Mouse (Mus musculus): ENCODE data around the gene Kcnj15. TPM values are rescaled to one million over a fixed set of nuclear protein-coding genes. Genes with fewer than 3 reads are reported as not detected.
A peak's percentile ranks its signal among the peaks of the same experiment; 100 is the strongest.

Kcnj15 gene
- polyA plus RNA-seq, 1 experiment from 2014 or later = 3.3 TPM

GRCm38 (mm10) chr16:95280338-95280737, 23.0 kb downstream of the Kcnj15 start:
- no peak overlapping the region for H3K4me3 ChIP-seq (replicated peaks)
- no peak overlapping the region for H3K4me2 ChIP-seq
- H3K4me1 ChIP-seq = no peaks in the 10 kb centered on the region
- no peak overlapping the region for H3K27ac ChIP-seq
- H3K9ac ChIP-seq = no peak overlapping the region
- 93% methylated on average over 3 of the region's 3 CpGs for WGBS
- ATAC-seq (ENCODE audit: insufficient read depth, low FRiP score, low read depth) = no peak
- no peaks in the 10 kb centered on the region for H3K27me3 ChIP-seq (replicated peaks)
- no peaks in the 10 kb centered on the region for H3K9me3 ChIP-seq
- no peaks in the 10 kb centered on the region for H3K36me3 ChIP-seq

GRCm38 (mm10) chr16:95283369-95283768, 26.0 kb downstream of the Kcnj15 start:
- no peaks in the 10 kb centered on the region for H3K27me3 ChIP-seq (replicated peaks)
- H3K36me3 ChIP-seq = no peaks in the 10 kb centered on the region
- H3K4me2 ChIP-seq = no peak overlapping the region
- 85% methylated on average over 10 of the region's 10 CpGs for WGBS
- no peak overlapping the region for H3K9ac ChIP-seq
- H3K27ac ChIP-seq = no peak overlapping the region
- no peaks in the 10 kb centered on the region for H3K9me3 ChIP-seq
- no peak for ATAC-seq (ENCODE audit: insufficient read depth, low FRiP score, low read depth)
- H3K4me1 ChIP-seq = no peaks in the 10 kb centered on the region
- no peak overlapping the region for H3K4me3 ChIP-seq (replicated peaks)

GRCm38 (mm10) chr16:95284085-95284727, 26.8 kb downstream of the Kcnj15 start:
- WGBS = 66% methylated on average over 12 of the region's 12 CpGs
- Histone ChIP-seq H3K9ac (no peak overlapping the region), H3K36me3 (no peaks in the 10 kb centered on the region), H3K9me3 (no peaks in the 10 kb centered on the region), H3K27me3 (replicated peaks) (no peaks in the 10 kb centered on the region), H3K27ac (no peak overlapping the region), H3K4me3 (replicated peaks) (no peak overlapping the region), H3K4me2 (no peak overlapping the region), H3K4me1 (no peaks in the 10 kb centered on the region)
- no peak for ATAC-seq (ENCODE audit: insufficient read depth, low FRiP score, low read depth)

- WGBS = 74% methylated on average over 4 of the region's 4 CpGs
- Histone ChIP-seq H3K9ac (no peak overlapping the region), H3K27me3 (replicated peaks) (no peaks in the 10 kb centered on the region), H3K4me3 (replicated peaks) (no peak overlapping the region), H3K9me3 (no peaks in the 10 kb centered on the region), H3K4me1 (no peaks in the 10 kb centered on the region), H3K27ac (no peak overlapping the region), H3K36me3 (no peaks in the 10 kb centered on the region), H3K4me2 (no peak overlapping the region)
- no peak for ATAC-seq (ENCODE audit: insufficient read depth, low FRiP score, low read depth)
These were observed 27.7 kb downstream of the Kcnj15 start for GRCm38 (mm10) chr16:95285043-95285442.

GRCm38 (mm10) chr16:95285767-95286166, 28.4 kb downstream of the Kcnj15 start:
- no peaks in the 10 kb centered on the region for H3K9me3 ChIP-seq
- H3K36me3 ChIP-seq = no peaks in the 10 kb centered on the region
- H3K4me1 ChIP-seq = no peaks in the 10 kb centered on the region
- 79% methylated on average over 4 of the region's 4 CpGs for WGBS
- no peak overlapping the region for H3K27ac ChIP-seq
- no peaks in the 10 kb centered on the region for H3K27me3 ChIP-seq (replicated peaks)
- no peak overlapping the region for H3K9ac ChIP-seq
- no peak overlapping the region for H3K4me2 ChIP-seq
- no peak for ATAC-seq (ENCODE audit: insufficient read depth, low FRiP score, low read depth)
- H3K4me3 ChIP-seq (replicated peaks) = no peak overlapping the region

GRCm38 (mm10) chr16:95287656-95288055, 30.3 kb downstream of the Kcnj15 start:
- Histone ChIP-seq H3K4me2 (no peak overlapping the region), H3K4me1 (peaks cover 7% of the 10 kb centered on the region; the same call in 1 of the 2 replicates), H3K9me3 (no peaks in the 10 kb centered on the region), H3K27ac (no peak overlapping the region), H3K4me3 (replicated peaks) (no peak overlapping the region), H3K27me3 (replicated peaks) (no peaks in the 10 kb centered on the region), H3K9ac (no peak overlapping the region), H3K36me3 (no peaks in the 10 kb centered on the region)
- no peak for ATAC-seq (ENCODE audit: insufficient read depth, low FRiP score, low read depth)
- 83% methylated on average over 2 of the region's 2 CpGs for WGBS

GRCm38 (mm10) chr16:95289375-95289774, 32.0 kb downstream of the Kcnj15 start:
- Histone ChIP-seq H3K4me2 (no peak overlapping the region), H3K27ac (no peak overlapping the region), H3K36me3 (no peaks in the 10 kb centered on the region), H3K4me1 (peaks cover 7% of the 10 kb centered on the region; the same call in 1 of the 2 replicates), H3K4me3 (replicated peaks) (no peak overlapping the region), H3K9ac (no peak overlapping the region), H3K9me3 (no peaks in the 10 kb centered on the region), H3K27me3 (replicated peaks) (no peaks in the 10 kb centered on the region)
- WGBS = 69% methylated on average over 3 of the region's 3 CpGs
- ATAC-seq (ENCODE audit: insufficient read depth, low FRiP score, low read depth) = no peak

- 60% methylated on average over 10 of the region's 10 CpGs for WGBS
- no peak overlapping the region for H3K4me3 ChIP-seq (replicated peaks)
- peaks cover 7% of the 10 kb centered on the region; the same call in 1 of the 2 replicates for H3K4me1 ChIP-seq
- H3K27ac ChIP-seq = no peak overlapping the region
- ATAC-seq (ENCODE audit: insufficient read depth, low FRiP score, low read depth) = peak; percentile 39; the same call in 1 of the 2 replicates
- no peaks in the 10 kb centered on the region for H3K36me3 ChIP-seq
- H3K9me3 ChIP-seq = no peaks in the 10 kb centered on the region
- H3K9ac ChIP-seq = no peak overlapping the region
- H3K4me2 ChIP-seq = no peak overlapping the region
- H3K27me3 ChIP-seq (replicated peaks) = no peaks in the 10 kb centered on the region
These were observed 34.2 kb downstream of the Kcnj15 start for GRCm38 (mm10) chr16:95291450-95292101.

GRCm38 (mm10) chr16:95292843-95293505, 35.6 kb downstream of the Kcnj15 start:
- H3K4me3 ChIP-seq (replicated peaks) = no peak overlapping the region
- H3K4me2 ChIP-seq = no peak overlapping the region
- no peak for ATAC-seq (ENCODE audit: insufficient read depth, low FRiP score, low read depth)
- no peaks in the 10 kb centered on the region for H3K9me3 ChIP-seq
- H3K27me3 ChIP-seq (replicated peaks) = no peaks in the 10 kb centered on the region
- no peaks in the 10 kb centered on the region for H3K36me3 ChIP-seq
- H3K9ac ChIP-seq = no peak overlapping the region
- no peak overlapping the region for H3K27ac ChIP-seq
- 66% methylated on average over 14 of the region's 14 CpGs for WGBS
- H3K4me1 ChIP-seq = peaks cover 7% of the 10 kb centered on the region; the same call in 1 of the 2 replicates

GRCm38 (mm10) chr16:95297651-95298050, 40.3 kb downstream of the Kcnj15 start:
- Histone ChIP-seq H3K9ac (no peak overlapping the region), H3K9me3 (no peaks in the 10 kb centered on the region), H3K27ac (no peak overlapping the region), H3K36me3 (no peaks in the 10 kb centered on the region), H3K27me3 (replicated peaks) (no peaks in the 10 kb centered on the region), H3K4me3 (replicated peaks) (no peak overlapping the region), H3K4me2 (no peak overlapping the region), H3K4me1 (no peaks in the 10 kb centered on the region)
- ATAC-seq (ENCODE audit: insufficient read depth, low FRiP score, low read depth) = no peak
- WGBS = 51% methylated on average over 3 of the region's 3 CpGs

GRCm38 (mm10) chr16:95301667-95302066, 44.3 kb downstream of the Kcnj15 start:
- no peak for ATAC-seq (ENCODE audit: insufficient read depth, low FRiP score, low read depth)
- Histone ChIP-seq H3K4me3 (replicated peaks) (no peak overlapping the region), H3K27ac (no peak overlapping the region), H3K36me3 (no peaks in the 10 kb centered on the region), H3K9ac (no peak overlapping the region), H3K9me3 (no peaks in the 10 kb centered on the region), H3K27me3 (replicated peaks) (no peaks in the 10 kb centered on the region), H3K4me1 (no peaks in the 10 kb centered on the region), H3K4me2 (no peak overlapping the region)
- 83% methylated on average over 3 of the region's 3 CpGs for WGBS

GRCm38 (mm10) chr16:95303676-95304075, 46.3 kb downstream of the Kcnj15 start:
- Histone ChIP-seq H3K4me2 (no peak overlapping the region), H3K4me3 (replicated peaks) (no peak overlapping the region), H3K9ac (no peak overlapping the region), H3K27me3 (replicated peaks) (no peaks in the 10 kb centered on the region), H3K4me1 (no peaks in the 10 kb centered on the region), H3K9me3 (no peaks in the 10 kb centered on the region), H3K27ac (no peak overlapping the region), H3K36me3 (no peaks in the 10 kb centered on the region)
- ATAC-seq (ENCODE audit: insufficient read depth, low FRiP score, low read depth) = no peak
- 50% methylated on average over 9 of the region's 9 CpGs for WGBS

Measured in stomach, embryonic 15.5 days (tissue).